9 mouse cellular contexts compared by ENCODE assay signal in the genomic region with DNA sequence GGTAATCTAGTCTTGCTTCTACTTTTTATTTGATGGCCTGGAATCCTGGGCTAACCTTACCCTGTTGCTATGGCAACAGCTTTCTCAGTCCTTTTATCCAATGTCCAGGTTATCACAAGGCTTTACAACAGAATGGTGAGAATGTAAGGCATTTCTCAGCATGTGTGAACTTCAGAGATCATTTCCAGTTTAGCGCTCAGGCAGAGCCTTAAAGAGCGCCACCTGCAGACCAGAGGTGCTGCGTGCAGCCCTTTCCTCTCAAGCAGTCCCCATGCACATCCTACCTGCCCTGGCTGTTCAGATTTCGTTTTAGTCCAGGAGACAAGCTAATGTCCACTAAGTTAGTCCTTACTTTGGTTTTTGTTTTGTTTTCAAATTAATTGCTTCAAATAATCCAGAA. TPM values are rescaled to one million over a fixed set of nuclear protein-coding genes. Genes with fewer than 3 reads are reported as not detected.
A peak's percentile ranks its signal among the peaks of the same experiment; 100 is the strongest.
DNase-seq lines count a peak whose midpoint lies in the region; ATAC-seq and TF ChIP-seq lines count a peak whose summit lies in the region.
"Had no signal": no experiment of that assay in that cellular context is flagged by ENCODE, and none has a peak within 500 bp of the region (broad histone marks: within the 10 kb centered on the region; RNA-seq: fewer than 3 reads in every experiment).

No protein-coding gene starts in this region.

- peak; percentile 56 for TF ChIP-seq RAD21 in CH12.LX (IDR thresholded peaks at IDR 0.05; ENCODE audit: low read depth, low read length)

- peak; percentile 73 for TF ChIP-seq CTCF in intestine, postnatal 0 days (IDR thresholded peaks at IDR 0.05; ENCODE audit: low read depth)
- TF ChIP-seq CTCF in CH12.LX (conservative IDR thresholded peaks at IDR 0.05 in 1 of 2, IDR thresholded peaks at IDR 0.05 in 1 of 2; ENCODE audit: low read depth in 2 of 2, low read length in 2 of 2) = peak; percentile 75 to 82
- TF ChIP-seq CTCF in bone marrow, adult 2 months (IDR thresholded peaks at IDR 0.05; ENCODE audit: control insufficient read depth, insufficient read depth, low read length) = peak; percentile 69

- H3K9ac ChIP-seq in intestine, postnatal 0 days (ENCODE audit: low read depth, low read length) = no peak overlapping the region
- no peak overlapping the region for H3K9ac ChIP-seq in intestine, embryonic 15.5 days
- H3K9ac ChIP-seq in CH12.LX (ENCODE audit: insufficient read depth, low read depth) = no peak overlapping the region
- H3K9ac ChIP-seq in embryonic facial prominence, embryonic 11.5 days (replicated peaks; ENCODE audit: low read length) = no peak overlapping the region
- H3K9ac ChIP-seq: lung, embryonic 15.5 days had no signal

- in situ Hi-C loops in CH12.LX (cut with MboI; ENCODE audit: low pct_ligation_motif_present, low pct_unique_long_range_greater_than_20kb, low sequenced_read_pairs) = no loop called here

- no peaks in the 10 kb centered on the region for H3K9me3 ChIP-seq in intestine, postnatal 0 days (ENCODE audit: control insufficient read depth)
- H3K9me3 ChIP-seq in intestine, embryonic 15.5 days = no peaks in the 10 kb centered on the region
- no peaks in the 10 kb centered on the region for H3K9me3 ChIP-seq in CH12.LX (replicated peaks; ENCODE audit: low read length)
- H3K9me3 ChIP-seq in embryonic facial prominence, embryonic 11.5 days (replicated peaks; ENCODE audit: control insufficient read depth, low read length) = no peaks in the 10 kb centered on the region
- H3K9me3 ChIP-seq: lung, embryonic 15.5 days had no signal

- dilution Hi-C loops in CH12.LX (cut with MboI; ENCODE audit: extremely low pct_ligation_motif_present, extremely low pct_unique_long_range_greater_than_20kb, low sequenced_read_pairs) = no loop called here

- no peaks in the 10 kb centered on the region for H3K4me1 ChIP-seq in intestine, postnatal 0 days (replicated peaks; ENCODE audit: control insufficient read depth, insufficient read depth, low read length)
- H3K4me1 ChIP-seq in intestine, embryonic 15.5 days (replicated peaks) = no peaks in the 10 kb centered on the region
- H3K4me1 ChIP-seq in CH12.LX (ENCODE audit: control insufficient read depth in 1 of 2, insufficient read depth in 2 of 2) = no peaks in the 10 kb centered on the region
- H3K4me1 ChIP-seq in bone marrow, adult 2 months (ENCODE audit: control insufficient read depth, insufficient read depth, low read length) = no peaks in the 10 kb centered on the region
- H3K4me1 ChIP-seq in embryonic facial prominence, embryonic 11.5 days (ENCODE audit: control insufficient read depth, insufficient read depth, low read length) = no peaks in the 10 kb centered on the region

- no peak overlapping the region for H3K27ac ChIP-seq in intestine, postnatal 0 days (ENCODE audit: low read depth, low read length)
- no peak overlapping the region for H3K27ac ChIP-seq in intestine, embryonic 15.5 days
- no peak overlapping the region for H3K27ac ChIP-seq in CH12.LX (ENCODE audit: insufficient read depth, low read depth)
- no peak overlapping the region for H3K27ac ChIP-seq in bone marrow, adult 2 months (ENCODE audit: control insufficient read depth, insufficient read depth, low read depth, low read length, poor library complexity)
- H3K27ac ChIP-seq in embryonic facial prominence, embryonic 11.5 days (replicated peaks; ENCODE audit: low read depth, low read length) = no peak overlapping the region
- H3K27ac ChIP-seq: lung, embryonic 15.5 days had no signal

- no peaks in the 10 kb centered on the region for H3K36me3 ChIP-seq in intestine, postnatal 0 days (ENCODE audit: control insufficient read depth, insufficient read depth)
- no peaks in the 10 kb centered on the region for H3K36me3 ChIP-seq in intestine, embryonic 15.5 days
- no peaks in the 10 kb centered on the region for H3K36me3 ChIP-seq in CH12.LX (replicated peaks in 1 of 2; ENCODE audit: control insufficient read depth in 1 of 2, insufficient read depth in 1 of 2, low read length in 1 of 2)
- H3K36me3 ChIP-seq in embryonic facial prominence, embryonic 11.5 days (replicated peaks; ENCODE audit: control insufficient read depth, insufficient read depth, low read depth, low read length) = no peaks in the 10 kb centered on the region
- H3K36me3 ChIP-seq: lung, embryonic 15.5 days had no signal

- no peak overlapping the region for H3K4me3 ChIP-seq in intestine, postnatal 0 days (ENCODE audit: low read depth, low read length)
- no peak overlapping the region for H3K4me3 ChIP-seq in intestine, embryonic 15.5 days (replicated peaks)
- no peak overlapping the region for H3K4me3 ChIP-seq in CH12.LX (replicated peaks in 1 of 3; ENCODE audit: low read depth in 2 of 3, low read length in 2 of 3, poor library complexity in 1 of 3)
- H3K4me3 ChIP-seq in bone marrow, adult 2 months (replicated peaks; ENCODE audit: control insufficient read depth, low read depth, low read length) = no peak overlapping the region
- no peak overlapping the region for H3K4me3 ChIP-seq in embryonic facial prominence, embryonic 11.5 days (ENCODE audit: low read depth, low read length)
- H3K4me3 ChIP-seq: lung, embryonic 15.5 days had no signal

- H3K4me2 ChIP-seq in intestine, postnatal 0 days (replicated peaks; ENCODE audit: low read depth) = no peak overlapping the region
- no peak overlapping the region for H3K4me2 ChIP-seq in intestine, embryonic 15.5 days (replicated peaks)
- H3K4me2 ChIP-seq in CH12.LX (ENCODE audit: insufficient read depth, low read depth, poor library complexity, severe bottlenecking) = no peak overlapping the region
- H3K4me2 ChIP-seq in embryonic facial prominence, embryonic 11.5 days (ENCODE audit: low read depth, low read length) = no peak overlapping the region
- H3K4me2 ChIP-seq: lung, embryonic 15.5 days had no signal

- DNase-seq in CH12.LX (ENCODE audit: extremely low read depth) = peak; percentile 48
- peak; percentile 61 for DNase-seq in embryonic facial prominence, embryonic 11.5 days (ENCODE audit: low spot score)
- peak; percentile 43 for DNase-seq in retina, postnatal 1 day
- DNase-seq in right cerebral cortex, postnatal 10 days (ENCODE audit: low spot score in 2 of 2) = no peak
- DNase-seq in left cerebral cortex, postnatal 36 days (ENCODE audit: low spot score in 2 of 2) = no peak

- intact Hi-C loops in left cerebral cortex, postnatal 36 days (cut with DNase I) = no loop called here

- TF ChIP-seq POLR2A in CH12.LX (IDR thresholded peaks at IDR 0.05; ENCODE audit: low read depth, low read length) = no peak
- TF ChIP-seq POLR2A in bone marrow, adult 2 months (IDR thresholded peaks at IDR 0.05; ENCODE audit: borderline replicate concordance, control insufficient read depth, low read depth, low read length) = no peak

- no peak for ATAC-seq in intestine, postnatal 0 days
- no peak for ATAC-seq in intestine, embryonic 15.5 days
- ATAC-seq in embryonic facial prominence, embryonic 11.5 days (replicated peaks; ENCODE audit: insufficient number of reproducible peaks, low FRiP score, low TSS enrichment, low read depth) = no peak

- H3K27me3 ChIP-seq in intestine, postnatal 0 days (replicated peaks; ENCODE audit: control insufficient read depth, insufficient read depth, low read length) = no peaks in the 10 kb centered on the region
- H3K27me3 ChIP-seq in intestine, embryonic 15.5 days (replicated peaks) = no peaks in the 10 kb centered on the region
- H3K27me3 ChIP-seq in CH12.LX (replicated peaks) = no peaks in the 10 kb centered on the region
- H3K27me3 ChIP-seq in embryonic facial prominence, embryonic 11.5 days (ENCODE audit: control insufficient read depth, insufficient read depth, low read length) = no peaks in the 10 kb centered on the region
- H3K27me3 ChIP-seq: lung, embryonic 15.5 days had no signal

- no peaks in the 10 kb centered on the region for H3K79me2 ChIP-seq in CH12.LX (replicated peaks; ENCODE audit: control insufficient read depth, extremely low read depth, insufficient read depth, poor library complexity, severe bottlenecking)

- WGBS in intestine, postnatal 0 days = 34% methylated on average over 4 of the region's 4 CpGs
- 20% methylated on average over 4 of the region's 4 CpGs for WGBS in intestine, embryonic 15.5 days
- WGBS in bone marrow, adult 2 months = 27% methylated on average over 4 of the region's 4 CpGs
- WGBS in embryonic facial prominence, embryonic 11.5 days = 15% methylated on average over 4 of the region's 4 CpGs

- no peak for TF ChIP-seq EP300 in CH12.LX (IDR thresholded peaks at IDR 0.05; ENCODE audit: low read length)

TF ChIP-seq in CH12.LX, 34 proteins besides CTCF, POLR2A, EP300 and RAD21:
- TF ChIP-seq IRF4 (IDR thresholded peaks at IDR 0.05; ENCODE audit: low read depth, low read length) (no peak), ELF1 (IDR thresholded peaks at IDR 0.05; ENCODE audit: low read depth, low read length) (no peak), MAZ (IDR thresholded peaks at IDR 0.05; ENCODE audit: low read depth, low read length) (no peak), CHD1 (IDR thresholded peaks at IDR 0.05; ENCODE audit: low read depth, low read length) (no peak), MAFK (IDR thresholded peaks at IDR 0.05; ENCODE audit: insufficient replicate concordance, low read length) (no peak), ETS1 (conservative IDR thresholded peaks at IDR 0.05; ENCODE audit: low read depth, low read length) (no peak), SMC3 (IDR thresholded peaks at IDR 0.05; ENCODE audit: low read depth, low read length) (peak; percentile 84)

RNA-seq across cellular contexts. Expression of gene Esr2, which starts 46.8 kb away (rescaled TPM):
- not detected in 2 replicates for polyA plus RNA-seq in intestine, postnatal 0 days (2015; fragmentation: Nextera tagmentation; extraction: Ambion mirVana)
- 0.05 and 0.06 TPM in 2 replicates for polyA plus RNA-seq in intestine, embryonic 15.5 days (2015; fragmentation: Nextera tagmentation; extraction: Ambion mirVana)
- total RNA-seq in CH12.LX (2012; rRNA removed) = 0.04 TPM in 2 replicates
- total RNA-seq in CH12.LX (2014; rRNA removed) = not detected in 2 replicates
- not detected in 2 replicates for polyA plus RNA-seq in CH12.LX (2012; ENCODE audit: insufficient read length, low read depth)
- polyA plus RNA-seq in bone marrow, adult 2 months (2011; ENCODE audit: insufficient read depth, insufficient read length, low replicate concordance, missing spikeins) = not detected in 2 replicates
- polyA plus RNA-seq in embryonic facial prominence, embryonic 11.5 days (2014; fragmentation: Nextera tagmentation; extraction: Ambion mirVana) = 0.47 and 0.62 TPM in 2 replicates
- total RNA-seq in left cerebral cortex, postnatal 36 days (2021) = under 1 TPM; 0.20 to 0.34 TPM

Comparison
In these comparisons a context has a peak if more than half of its experiments do, and no peak if none do; other contexts are left out.
1. DNase-seq: peak in CH12.LX (single experiment), embryonic facial prominence, embryonic 11.5 days (single experiment) and retina, postnatal 1 day (single experiment); none in right cerebral cortex, postnatal 10 days (0 of 2) and left cerebral cortex, postnatal 36 days (0 of 2).
2. Peak in every context shown above with its lines, with median percentiles within 50 percentile points of each other: CTCF ChIP-seq.